Mouse (Mus musculus): ENCODE measurements around the gene Tmie. TPM values are rescaled to one million over a fixed set of nuclear protein-coding genes. Genes with fewer than 3 reads are reported as not detected.
"Not testable (repeated sequence)": the region's sequence is repeated elsewhere in the genome, so short reads cannot be mapped to it uniquely, and the experiment has no call there.

Tmie gene
- polyA plus RNA-seq, 2 experiments from 2014 or later: 2.5 to 3.5 TPM

DNA sequence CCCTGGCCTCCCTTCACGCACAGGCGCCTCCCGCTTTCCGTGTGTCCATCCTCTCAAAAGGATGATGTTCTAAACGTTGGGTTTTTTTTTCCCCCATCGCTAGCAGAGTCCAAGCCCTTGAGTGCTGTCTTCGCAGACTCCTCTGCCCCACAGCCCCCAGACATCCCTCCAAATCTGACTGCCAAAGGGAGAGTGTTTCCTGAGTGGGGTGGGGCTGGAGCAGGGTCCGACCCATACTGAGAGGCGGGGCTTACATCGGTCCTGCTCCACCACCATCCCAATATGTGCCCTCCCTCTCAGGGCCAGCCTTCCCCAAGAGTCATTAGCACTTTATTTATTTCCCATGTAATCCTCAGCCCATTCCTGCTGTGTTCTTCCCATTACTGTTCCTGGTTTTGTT is 45.0 kb downstream of the Tmie start:
- no peak for ATAC-seq

DNA sequence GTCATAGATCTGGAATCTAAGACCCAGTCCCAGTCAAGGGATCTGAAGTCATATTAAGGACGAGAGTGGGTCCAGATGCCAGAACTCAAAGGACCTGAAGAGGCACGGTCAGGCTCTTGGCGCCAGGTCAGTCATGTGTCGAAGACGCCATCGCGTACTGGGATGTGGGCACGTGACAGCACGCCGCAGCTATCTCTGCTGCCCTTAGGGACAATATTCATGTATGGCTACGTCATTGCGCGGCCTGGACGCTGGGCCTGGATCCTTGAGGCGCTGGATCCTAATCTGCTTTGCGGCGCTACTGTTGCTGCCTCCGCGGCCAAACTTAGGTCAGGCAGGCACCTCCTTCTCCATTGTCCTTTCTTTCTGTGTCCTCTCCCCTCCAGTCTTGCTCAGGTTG is 45.5 kb downstream of the Tmie start, which contains the start of gene Prss45:
Prss45 (plus strand) TSS at position 178 of the 400 bp plus-strand sequence.
- ATAC-seq: no peak

DNA sequence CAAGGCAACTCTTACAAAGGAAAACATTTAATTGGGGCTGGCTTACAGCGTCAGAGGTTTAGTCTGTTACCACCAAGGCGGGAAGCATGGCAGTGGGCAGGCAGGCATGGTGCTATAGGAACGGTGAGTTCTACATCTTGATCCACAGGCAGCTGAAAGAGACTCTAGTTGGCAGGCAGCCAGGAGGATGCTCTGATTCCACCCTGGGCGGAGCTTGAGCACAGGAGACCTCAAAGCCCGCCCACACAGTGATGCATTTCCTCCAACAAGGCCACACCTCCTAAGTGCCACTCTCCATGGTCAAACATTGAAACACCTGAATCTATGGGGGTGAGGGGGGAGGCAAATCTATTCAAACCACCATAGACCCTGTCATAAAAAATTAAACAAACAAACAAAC is 46.9 kb downstream of the Tmie start:
- no peak for ATAC-seq

DNA sequence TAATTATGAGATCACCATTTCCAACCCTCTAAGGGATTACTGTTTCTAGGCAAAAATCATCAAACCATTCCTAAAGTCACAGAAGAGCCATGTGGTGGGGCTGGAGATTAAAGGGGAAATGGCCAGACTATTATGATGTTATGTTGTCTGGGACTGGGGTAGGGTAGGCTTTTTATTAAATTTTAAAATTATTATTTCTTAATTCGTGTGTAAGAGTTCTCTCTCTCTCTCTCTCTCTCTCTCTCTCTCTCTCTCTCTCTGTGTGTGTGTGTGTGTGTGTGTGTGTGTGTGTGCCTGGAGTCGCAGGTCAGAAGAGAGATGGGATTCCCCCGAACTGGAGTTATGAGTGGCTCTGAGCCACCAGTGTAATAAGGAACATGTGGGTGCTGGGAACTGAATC is 53.5 kb downstream of the Tmie start, which contains the start of gene Prss43:
Prss43 (plus strand) TSS at position 301 of the 400 bp plus-strand sequence.
- no peak for ATAC-seq

DNA sequence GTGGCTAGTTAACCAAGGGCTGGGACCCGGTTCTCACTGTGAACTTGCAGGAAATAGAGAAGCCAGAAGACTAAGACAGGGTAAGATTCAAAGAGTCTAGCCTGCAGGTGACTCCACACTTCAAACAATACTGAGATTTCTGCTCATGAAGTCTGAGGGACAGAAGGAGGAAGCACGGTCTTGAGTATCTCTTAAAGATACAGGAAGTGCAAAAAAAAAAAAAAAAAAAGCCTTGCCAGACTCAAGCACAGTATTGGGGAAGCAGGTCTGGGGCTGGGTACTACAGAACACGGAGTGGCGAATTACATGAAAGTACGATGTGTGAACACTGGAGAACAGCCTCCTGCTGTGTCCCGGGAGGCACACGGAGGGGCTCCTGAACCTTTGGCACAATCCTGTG is 54.1 kb downstream of the Tmie start:
- ATAC-seq: no peak

DNA sequence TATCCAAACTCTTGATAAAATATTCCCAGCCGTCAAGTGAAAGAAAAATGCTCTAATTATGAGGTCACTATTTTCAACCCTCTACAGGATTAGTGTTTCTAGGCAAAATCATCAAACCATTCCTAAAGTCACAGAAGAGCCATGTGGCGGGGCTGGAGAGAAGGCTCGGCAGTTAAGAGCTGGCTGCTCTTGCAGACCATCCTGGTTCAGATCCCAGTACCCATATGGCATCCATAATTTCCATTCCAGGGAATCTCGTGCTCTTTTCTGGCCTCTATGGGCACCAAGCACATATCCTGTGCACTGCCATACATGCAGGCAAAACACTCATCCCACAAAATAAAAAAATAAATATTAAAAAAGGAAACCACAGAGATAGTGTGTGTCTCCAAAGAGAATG is 54.5 kb downstream of the Tmie start:
- ATAC-seq: no peak

DNA sequence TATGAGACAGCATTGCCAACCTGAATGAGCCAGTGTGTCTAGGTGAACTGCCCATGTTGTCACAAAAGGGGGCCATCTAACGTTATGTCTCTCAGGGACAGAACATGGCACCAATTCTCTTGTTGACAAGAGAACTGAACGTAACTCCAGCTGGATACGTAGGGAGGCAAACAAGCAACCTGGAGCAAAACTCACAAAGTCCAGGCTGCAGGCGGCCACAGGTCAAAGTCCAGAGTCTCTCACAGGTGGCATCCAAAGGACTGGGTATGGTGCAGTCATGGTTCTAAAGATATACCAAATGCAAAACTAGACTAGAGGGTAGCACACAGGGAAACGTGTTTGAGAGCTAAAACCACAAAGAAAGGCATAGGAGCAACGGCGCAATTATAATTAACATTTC is 58.5 kb downstream of the Tmie start:
- ATAC-seq: no peak

DNA sequence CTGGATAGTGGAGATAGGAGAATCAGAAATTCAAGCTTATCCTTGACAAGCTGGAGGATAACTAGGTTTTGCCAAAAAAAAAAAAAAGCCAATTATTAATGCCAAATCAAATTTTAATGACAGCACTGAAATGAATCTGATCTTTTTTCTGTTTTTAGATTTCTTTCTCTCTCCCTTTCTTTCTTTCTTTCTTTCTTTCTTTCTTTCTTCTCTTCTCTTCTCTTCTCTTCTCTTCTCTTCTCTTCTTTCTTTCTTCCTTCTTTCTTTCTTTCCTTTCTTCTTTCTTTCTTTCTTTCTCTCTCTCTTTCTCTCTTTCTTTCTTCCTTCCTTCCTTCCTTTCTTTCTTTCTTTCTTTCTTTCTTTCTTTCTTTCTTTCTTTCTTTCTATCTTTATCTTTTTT is 59.4 kb downstream of the Tmie start:
- ATAC-seq: not testable (repeated sequence)

Other genes starting within 250 kb of the Tmie start
- gene Nbeal2, start 226.0 kb downstream of the Tmie start, polyA plus RNA-seq (2017; shearing (Covaris generic)): 10 to 100 TPM; 20.1 to 20.5 TPM
- gene Ccdc12, start 223.6 kb downstream of the Tmie start, polyA plus RNA-seq (2017; shearing (Covaris generic)): 100 to 1,000 TPM; 225 to 243 TPM
- gene Myl3, start 138.3 kb downstream of the Tmie start, polyA plus RNA-seq (2017; shearing (Covaris generic)): not detected
- gene Pth1r, start 133.0 kb downstream of the Tmie start, polyA plus RNA-seq (2017; shearing (Covaris generic)): not detected
- gene Prss42, start 81.9 kb downstream of the Tmie start, polyA plus RNA-seq (2017; shearing (Covaris generic)): not detected
- gene Prss44, start 66.1 kb downstream of the Tmie start, polyA plus RNA-seq (2017; shearing (Covaris generic)): not detected
- not detected for gene Prss43, start 53.4 kb downstream of the Tmie start, polyA plus RNA-seq (2017; shearing (Covaris generic))
- gene Prss45, start 45.5 kb downstream of the Tmie start, polyA plus RNA-seq (2017; shearing (Covaris generic)): not detected
- gene Prss46, start 35.6 kb downstream of the Tmie start, polyA plus RNA-seq (2017; shearing (Covaris generic)): not detected
- not detected for gene Prss50, start 22.1 kb downstream of the Tmie start, polyA plus RNA-seq (2017; shearing (Covaris generic))
- 10 to 100 TPM; 17.4 to 29.4 TPM for gene Als2cl, start 243 bp downstream of the Tmie start, polyA plus RNA-seq (2017; shearing (Covaris generic))
- under 1 TPM in 1 of 2 experiments, not detected in 1; 0.69 TPM for gene Fam240a, start 36.7 kb upstream of the Tmie start, polyA plus RNA-seq (2017; shearing (Covaris generic))
- gene Tdgf1, start 66.0 kb upstream of the Tmie start, polyA plus RNA-seq (2017; shearing (Covaris generic)): 1 to 10 TPM in 1 of 2 experiments, under 1 TPM in 1; 0.22 to 1.2 TPM
- under 1 TPM in 1 of 2 experiments, not detected in 1; 0.12 TPM for gene Lrrc2, start 71.4 kb upstream of the Tmie start, polyA plus RNA-seq (2017; shearing (Covaris generic))
- not detected for gene Rtp3, start 110.5 kb upstream of the Tmie start, polyA plus RNA-seq (2017; shearing (Covaris generic))
- gene Ltf, start 139.2 kb upstream of the Tmie start, polyA plus RNA-seq (2017; shearing (Covaris generic)): under 1 TPM in 1 of 2 experiments, not detected in 1; 0.76 TPM
- gene Ccrl2, start 177.4 kb upstream of the Tmie start, polyA plus RNA-seq (2017; shearing (Covaris generic)): 10 to 100 TPM; 25.6 to 26.3 TPM
- 1 to 10 TPM; 8.2 to 9.6 TPM for gene Lrrfip2, start 237.5 kb upstream of the Tmie start, polyA plus RNA-seq (2017; shearing (Covaris generic))

All from CD4-positive, CD25-positive, alpha-beta regulatory T cell, adult 4 months (primary cell).